Mouse (Mus musculus): ENCODE data around the gene Shank2.

Shank2 gene

DNA sequence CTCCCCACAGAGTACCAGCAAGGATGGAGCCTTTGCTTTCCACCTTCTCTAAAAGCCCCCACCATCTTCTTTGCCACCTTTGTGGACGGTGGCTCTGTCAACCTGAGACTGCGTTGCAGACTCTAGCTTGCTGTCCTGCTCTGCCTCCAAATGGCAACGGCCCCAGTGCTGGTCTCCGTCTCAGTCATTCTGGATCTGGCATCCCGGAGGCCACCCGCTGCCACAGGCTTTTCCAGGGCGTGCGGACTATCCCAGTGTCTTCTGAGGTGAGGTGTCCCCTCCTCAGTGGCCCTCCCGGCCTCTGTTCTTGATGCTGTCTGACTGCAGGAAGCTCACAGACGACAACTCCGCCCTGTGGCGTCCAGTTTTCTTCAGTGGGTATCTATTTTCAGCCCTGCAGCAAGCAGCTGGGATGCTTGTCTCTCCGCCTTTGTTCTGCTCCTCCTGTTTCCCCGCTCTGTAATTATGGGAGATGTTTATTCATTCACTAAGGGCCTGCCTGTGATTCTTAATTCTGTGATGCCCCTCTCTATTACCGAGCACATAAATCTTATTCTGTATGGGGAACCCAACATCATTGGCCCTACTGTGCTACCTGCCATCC lies 159.0 kb downstream of the Shank2 start:
- no peak for DNase-seq (ENCODE audit: low read depth, low spot score)

DNA sequence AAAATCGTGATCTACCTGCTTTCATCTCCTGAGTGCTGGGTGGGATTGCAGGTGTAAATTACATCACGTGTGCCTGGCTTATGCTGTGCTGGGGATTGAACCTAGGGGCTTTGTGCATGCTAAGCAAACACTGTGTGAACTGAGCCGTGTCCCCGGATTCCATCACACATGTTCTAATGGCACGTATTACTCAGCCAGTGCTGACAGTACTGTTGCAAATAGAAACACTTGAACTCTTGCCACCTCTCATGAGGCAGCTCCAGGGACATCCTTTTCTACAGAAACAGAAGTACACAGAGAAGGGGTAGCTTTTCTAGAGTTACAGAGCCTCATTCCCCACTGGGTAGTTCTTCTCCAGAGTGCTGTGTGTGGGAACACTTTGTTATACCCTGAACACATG lies 168.5 kb downstream of the Shank2 start:
- no peak for DNase-seq (ENCODE audit: low read depth, low spot score)

DNA sequence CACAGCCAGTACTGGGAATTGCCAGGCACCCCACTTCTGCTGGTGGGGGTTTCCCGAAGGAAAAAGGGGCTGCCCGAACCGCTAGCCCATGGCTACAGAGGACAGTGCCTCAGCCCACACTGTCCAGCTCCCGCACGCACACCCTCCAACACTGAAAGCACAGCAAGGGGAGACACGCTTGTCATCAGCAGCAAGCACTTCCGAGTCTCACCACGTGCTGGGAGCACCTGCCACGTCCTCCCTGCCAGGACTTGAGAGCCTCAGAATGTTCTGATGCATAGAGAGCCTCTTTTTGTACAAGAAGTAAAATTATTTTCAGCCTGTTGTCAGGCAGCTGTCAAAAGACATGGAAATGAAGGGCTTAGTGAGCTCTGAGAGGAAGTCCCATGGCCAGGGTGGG lies 169.0 kb downstream of the Shank2 start:
- DNase-seq (ENCODE audit: low read depth, low spot score): no peak

DNA sequence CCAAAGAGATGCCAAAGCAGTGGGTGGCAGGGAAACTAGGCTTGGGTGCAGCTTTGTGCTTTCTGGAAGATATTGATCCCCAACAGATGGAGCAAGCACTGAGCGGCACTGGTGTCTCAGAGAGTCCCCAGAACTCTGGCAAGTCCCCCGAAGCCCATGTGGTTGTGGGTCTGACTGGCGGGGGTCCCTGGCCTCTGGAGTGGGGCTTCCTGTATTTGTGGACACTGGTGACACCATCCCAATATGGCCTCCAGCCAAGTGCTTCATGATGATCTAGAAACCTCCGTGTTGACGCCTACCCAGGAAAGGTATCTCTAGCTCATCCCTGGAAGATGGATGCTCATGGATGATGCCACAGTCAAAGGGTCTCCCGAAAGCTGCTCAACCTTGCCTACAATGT lies 172.1 kb downstream of the Shank2 start:
- DNase-seq (ENCODE audit: low read depth, low spot score): no peak

DNA sequence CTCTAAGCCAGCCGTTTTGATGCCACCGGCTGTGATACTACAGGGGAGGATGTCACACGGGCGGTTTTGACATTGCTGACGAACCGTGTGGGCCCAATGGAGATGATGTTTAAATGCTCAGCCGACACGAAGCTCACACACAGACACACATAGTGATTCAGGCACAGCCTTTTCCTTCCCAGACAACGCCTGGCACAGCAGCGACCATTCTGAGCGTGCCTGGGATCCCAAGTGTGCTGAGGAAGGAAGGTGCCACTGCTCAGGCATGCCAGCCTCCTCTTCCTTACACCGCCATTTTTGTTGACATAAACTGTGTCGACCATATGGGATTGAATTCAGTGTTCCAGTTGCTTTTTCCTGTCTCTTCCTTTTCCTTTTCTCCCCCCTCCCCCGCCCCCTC lies 172.6 kb downstream of the Shank2 start:
- no peak for DNase-seq (ENCODE audit: low read depth, low spot score)

DNA sequence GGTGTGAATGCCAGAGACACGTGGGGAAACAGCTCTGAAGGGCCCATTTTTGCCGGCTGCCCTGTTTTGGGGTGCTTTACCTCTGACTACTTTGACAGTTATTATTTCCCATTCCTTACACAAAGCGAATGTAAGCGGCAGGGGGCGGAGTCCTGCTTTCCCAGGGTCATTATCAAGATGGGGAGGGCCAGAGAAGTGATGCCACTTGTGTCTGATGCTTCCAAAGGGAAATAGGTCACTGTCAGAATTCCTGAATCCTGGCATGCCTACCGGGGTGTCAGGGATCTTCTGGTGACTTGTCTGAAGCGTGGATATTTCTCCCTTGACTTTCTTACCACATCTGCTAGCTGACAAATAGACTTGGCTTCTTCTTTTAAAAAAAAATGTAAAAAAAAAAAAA lies 173.3 kb downstream of the Shank2 start:
- DNase-seq (ENCODE audit: low read depth, low spot score): no peak

DNA sequence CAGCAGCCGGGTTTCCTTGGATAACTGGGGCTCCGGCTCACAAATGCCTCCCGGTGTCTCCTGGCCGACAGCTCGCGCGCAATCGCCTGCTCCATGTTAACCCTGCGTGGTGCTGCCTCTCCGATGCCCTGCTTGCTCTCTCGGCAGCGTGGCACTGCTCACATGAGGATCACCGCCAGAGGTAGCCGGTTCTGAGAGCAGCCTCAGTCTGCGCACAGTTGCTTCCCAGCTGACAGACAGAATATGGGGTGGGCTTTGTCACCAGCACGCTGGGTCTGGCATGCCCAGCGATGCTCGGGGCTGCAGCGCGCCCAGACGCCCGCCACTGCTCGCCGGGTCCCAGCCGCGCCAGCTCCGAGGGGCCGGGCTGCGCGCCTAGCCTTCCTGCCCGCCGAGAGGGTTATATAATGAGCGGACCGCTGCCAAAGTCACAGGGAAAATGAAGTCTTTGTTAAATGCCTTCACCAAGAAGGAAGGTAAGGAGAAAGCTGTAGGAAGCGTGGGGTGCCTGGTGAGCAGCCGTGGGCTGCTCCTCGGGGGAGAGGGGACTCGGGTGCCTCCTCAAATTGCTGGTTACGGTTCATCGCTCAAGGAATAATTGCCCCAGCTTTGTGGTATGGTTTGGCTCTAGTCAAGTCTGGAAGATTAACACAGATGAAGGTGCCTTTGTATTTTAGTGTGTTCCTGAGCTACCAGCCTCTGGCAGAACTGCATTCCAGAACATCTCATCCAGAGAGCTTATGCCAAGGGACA lies 173.9 kb downstream of the Shank2 start:
- DNase-seq (ENCODE audit: low read depth, low spot score): peak; percentile 37

DNA sequence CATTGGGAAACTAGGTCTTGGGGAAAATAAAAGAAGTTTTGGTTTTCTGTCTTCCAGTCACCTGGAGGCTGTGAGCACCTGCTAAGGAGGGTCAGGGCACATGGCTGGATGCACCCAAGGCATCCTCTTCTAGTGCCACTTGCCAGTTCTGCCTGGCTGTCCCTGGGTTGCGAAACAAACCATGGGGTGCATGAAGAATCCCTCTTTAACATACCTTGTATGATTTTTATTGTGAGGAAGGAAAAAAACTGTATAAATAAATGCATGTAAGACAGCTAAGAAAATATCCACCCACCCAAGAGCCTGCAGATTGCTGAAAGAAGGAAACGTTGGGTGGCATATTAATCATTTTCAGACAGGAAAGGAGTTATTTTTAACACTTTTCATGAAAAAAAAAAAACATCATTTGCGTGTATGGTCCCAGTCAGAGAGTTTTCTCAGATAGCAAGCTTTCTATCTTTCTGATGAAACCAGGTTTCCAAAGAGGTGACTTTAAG lies 174.6 kb downstream of the Shank2 start:
- DNase-seq (ENCODE audit: low read depth, low spot score): no peak

DNA sequence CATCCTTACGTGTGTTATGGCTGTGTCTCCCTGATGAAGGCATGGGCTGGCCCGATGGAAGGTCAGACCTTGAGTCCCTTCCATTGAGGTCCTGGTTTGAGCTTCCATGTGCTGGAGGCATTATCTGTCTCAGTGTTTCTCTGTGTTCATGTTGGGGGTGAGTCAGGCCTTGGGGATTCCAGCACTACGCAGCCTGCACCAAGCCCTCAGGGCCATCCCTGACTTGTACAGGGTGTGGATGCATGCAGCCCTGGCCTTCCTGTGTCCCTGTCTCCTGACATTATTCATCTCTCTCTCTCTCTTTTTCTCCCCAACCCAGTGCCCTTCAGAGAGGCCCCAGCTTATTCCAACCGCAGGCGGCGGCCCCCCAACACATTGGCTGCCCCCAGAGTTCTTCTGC lies 177.7 kb downstream of the Shank2 start:
- DNase-seq (ENCODE audit: low read depth, low spot score): no peak

DNA sequence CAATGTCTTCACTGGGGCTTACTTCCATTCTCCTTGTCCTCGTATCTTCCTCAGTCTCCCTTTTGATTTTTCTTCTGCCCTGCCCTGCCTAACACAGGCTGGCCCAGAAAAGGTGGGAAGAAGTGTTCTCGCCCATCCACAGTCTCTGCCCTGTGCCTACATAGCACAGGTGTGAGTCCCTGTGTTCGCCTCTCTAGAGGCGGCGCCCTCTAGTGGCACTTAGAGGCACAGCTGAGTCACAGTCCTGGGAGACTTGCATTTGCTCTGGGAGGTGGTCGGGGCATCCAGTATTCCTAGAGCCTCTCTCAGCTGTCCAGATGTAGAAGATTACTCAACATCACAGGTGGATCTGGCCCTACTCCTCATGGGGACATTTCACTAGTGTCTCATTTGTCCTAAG lies 179.2 kb downstream of the Shank2 start:
- peak; percentile 76 for DNase-seq (ENCODE audit: low read depth, low spot score)

DNA sequence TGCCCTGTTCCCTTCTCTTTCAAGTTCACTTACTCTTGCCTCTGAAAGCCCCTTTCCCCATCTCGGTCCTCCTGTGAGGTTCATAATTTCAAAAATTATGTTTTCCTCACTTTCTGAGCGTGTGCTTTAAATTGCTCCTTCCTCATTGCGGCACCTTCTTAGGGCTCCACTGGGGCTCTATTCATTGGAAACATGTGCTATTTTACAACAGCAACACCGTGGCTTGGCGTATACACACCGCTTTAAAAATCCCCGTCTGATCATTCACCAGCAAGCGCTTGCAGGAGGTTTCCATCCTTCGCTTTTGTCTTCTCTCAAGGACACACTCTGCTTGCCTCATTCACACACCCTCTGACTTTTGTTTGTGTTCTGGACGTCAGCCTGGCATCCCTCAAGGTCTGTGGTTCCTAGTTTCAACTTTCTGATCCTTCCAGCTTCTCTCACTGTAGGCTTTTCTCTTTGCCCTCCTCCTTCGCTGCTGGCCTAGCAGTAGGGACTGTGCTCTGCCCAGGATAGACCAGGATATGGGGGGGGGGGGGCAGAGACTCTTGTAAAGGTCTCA lies 186.2 kb downstream of the Shank2 start:
- no peak for DNase-seq (ENCODE audit: low read depth, low spot score)

DNA sequence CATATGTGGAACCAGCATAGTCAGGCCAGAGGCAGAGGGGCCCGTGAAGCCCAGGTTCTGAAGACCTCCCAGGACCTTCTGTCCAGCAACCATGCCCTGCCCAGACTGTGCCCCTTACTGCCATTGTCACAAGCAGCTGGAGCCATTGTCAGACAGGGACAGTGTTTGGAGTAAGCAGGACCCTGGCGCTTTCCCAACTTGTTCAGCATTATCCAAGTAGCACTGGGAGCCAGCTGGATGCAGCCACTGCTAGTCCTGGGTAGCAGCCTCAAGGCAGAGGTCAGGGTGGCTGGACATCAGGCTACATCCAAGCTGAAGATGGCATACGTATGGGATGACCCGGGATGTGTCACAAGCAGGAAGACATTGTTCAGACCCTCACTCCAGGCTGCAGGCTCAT lies 187.7 kb downstream of the Shank2 start:
- no peak for DNase-seq (ENCODE audit: low read depth, low spot score)

DNA sequence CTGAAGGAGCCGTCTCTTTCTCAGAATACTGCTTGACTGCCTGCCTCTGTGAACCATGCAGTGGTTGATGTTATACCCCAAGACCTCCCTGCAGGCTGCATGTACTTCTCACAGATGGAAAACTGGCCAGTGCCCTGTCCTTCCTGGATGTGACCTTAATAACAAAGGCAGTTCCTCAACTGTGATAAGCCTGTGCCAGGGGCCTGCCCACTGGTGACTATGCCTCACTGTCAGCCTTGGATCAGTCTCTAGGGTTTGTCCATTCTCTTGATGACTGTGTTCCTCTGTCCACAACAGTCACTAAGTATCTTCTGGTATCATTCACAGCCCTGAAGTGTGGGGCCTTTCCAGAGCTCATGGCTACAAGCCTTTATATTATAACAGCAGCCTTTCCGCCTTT lies 196.8 kb downstream of the Shank2 start:
- DNase-seq (ENCODE audit: low read depth, low spot score): no peak

DNA sequence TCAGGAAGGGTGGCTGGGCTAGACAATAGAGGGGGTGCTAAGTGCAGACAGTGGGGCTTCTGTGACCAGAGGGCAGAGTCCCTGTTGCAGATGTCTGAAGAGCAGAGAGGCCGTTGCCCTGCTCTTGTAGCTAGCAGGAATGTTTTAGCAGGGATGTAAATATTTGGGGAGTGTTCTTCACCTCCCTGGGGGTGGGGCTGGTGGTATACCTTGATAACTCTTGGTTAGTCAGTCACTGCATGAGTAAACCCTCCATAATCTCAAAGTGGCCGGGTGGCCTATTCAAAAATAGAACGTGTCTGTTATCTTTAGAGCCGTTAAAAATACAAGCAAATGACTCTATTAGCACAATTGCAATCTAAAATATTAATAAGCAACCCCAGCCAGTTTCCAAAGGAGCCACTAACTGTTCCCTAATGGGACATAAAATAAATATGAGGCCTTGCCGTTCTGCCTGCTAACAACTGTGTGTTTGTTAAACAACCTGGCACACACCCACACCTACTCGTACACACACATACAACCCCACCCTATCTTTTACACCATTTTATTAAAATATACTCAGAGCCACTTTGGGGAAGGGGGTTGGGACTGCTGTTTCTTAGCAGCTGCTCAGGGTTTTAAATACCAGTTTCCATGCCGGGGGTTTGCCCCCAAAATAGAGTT lies 200.4 kb downstream of the Shank2 start:
- DNase-seq (ENCODE audit: low read depth, low spot score): no peak

DNA sequence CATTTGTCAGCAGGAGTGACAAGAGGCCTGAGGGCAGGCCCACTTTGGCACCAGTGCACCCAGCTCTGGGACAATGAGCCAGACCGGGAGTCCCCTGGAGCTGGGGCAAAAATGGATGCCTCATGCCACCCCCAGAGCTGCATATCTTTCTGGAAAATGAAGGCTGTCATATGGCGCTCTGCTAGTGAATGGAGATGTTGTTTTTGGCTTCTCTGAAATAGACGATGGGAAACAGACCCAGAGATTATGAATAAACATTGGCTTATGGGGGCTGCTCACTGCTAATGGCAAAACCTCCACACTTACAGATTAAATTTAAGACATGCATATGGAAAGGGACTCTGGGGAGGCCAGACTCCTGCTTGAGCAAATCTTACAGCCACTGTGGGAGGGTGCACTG lies 202.6 kb downstream of the Shank2 start:
- no peak for DNase-seq (ENCODE audit: low read depth, low spot score)

DNA sequence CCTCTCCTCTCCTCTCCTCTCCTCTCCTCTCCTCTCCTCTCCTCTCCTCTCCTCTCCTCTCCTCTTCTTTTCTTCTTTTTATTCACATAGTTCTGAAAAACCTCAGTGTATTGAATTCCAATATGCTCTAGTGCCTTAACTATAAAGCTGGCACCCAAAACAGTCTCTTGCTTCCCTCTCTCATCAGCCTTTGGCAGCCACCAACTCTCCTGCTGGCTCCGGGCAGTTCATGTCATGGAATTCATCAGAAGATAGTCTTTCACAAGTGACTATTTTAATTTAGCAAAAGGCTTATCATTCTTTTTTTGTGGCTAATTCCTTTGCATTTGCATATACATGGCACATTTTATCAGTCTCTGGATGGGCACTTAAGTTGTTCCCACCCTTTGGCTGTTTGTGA lies 203.4 kb downstream of the Shank2 start:
- no peak for DNase-seq (ENCODE audit: low read depth, low spot score)

DNA sequence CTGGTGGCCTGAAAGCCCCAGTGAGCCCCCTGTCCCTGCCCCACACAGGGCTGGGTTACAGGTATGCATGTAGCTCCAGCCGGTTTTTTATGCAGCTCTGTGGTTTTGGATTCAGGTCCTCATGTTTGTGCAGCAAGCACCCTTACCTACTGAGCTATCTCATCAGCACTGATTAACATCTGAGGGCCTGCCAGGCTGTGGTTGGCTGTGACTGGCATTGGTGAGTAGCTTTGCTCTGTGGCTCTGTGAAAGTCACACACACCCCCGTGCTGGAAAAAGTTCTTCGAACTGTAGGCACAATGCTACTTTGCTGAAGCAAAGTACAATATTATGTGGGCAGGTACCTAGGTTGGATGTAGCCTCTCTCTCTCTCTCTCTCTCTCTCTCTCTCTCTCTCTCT lies 204.1 kb downstream of the Shank2 start:
- no peak for DNase-seq (ENCODE audit: low read depth, low spot score)

DNA sequence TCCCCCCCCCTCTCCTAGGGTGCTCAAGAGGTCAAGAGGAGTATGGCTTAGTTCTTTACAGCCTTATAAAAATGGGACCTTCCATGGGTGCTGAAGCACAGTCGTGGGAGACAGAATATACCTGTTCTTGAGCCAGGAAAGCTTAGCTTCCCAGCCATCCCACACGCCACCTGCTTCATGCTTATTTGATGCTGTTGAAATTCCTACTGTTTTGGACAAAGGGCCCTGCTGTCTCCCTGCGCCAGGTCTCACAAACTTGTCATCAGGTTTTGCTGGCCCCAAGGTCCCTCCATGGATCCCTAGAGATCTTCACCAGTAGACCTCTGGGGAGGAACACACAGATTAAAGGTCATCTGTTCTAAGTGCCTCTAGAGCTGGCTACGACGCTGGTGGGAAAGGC lies 204.5 kb downstream of the Shank2 start:
- no peak for DNase-seq (ENCODE audit: low read depth, low spot score)

DNA sequence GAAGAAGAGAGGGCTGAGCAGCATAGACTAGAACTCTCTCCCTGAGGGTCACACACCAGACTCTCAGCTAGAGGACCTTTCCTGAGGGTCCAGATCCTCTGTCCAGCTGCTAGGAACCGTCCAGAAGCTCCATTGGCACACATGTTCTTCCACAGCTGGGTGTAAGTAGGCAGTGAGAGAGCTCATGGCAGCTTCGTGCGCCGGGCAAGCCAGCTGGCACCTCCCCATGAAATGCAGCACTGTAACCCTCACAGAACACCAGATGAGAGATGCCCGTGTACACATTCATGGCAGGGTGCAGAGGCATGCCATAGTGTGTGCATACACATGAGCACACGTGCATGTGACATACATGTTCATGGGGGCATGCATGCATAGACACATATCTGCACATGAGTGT lies 205.4 kb downstream of the Shank2 start:
- no peak for DNase-seq (ENCODE audit: low read depth, low spot score)

DNA sequence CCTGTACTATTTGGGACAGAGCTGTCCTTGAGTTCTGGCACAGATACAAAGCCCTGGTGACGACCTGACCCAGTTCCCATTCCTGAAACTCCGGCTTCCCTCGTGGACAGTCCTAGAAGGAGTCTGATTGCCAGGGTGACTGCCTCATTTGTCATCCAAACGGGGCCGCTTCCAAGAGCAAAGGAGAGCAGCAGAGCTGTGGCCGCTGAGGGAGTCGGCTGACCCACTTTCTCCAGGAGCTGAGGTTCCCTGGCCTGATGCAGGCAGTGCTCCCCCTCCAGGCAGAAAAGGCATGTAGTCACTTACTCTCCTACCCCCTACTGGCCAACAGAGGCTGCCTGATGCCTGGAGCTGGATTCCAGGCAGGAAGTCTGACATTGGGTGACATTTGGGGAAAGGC lies 206.1 kb downstream of the Shank2 start:
- DNase-seq (ENCODE audit: low read depth, low spot score): peak; percentile 56

DNA sequence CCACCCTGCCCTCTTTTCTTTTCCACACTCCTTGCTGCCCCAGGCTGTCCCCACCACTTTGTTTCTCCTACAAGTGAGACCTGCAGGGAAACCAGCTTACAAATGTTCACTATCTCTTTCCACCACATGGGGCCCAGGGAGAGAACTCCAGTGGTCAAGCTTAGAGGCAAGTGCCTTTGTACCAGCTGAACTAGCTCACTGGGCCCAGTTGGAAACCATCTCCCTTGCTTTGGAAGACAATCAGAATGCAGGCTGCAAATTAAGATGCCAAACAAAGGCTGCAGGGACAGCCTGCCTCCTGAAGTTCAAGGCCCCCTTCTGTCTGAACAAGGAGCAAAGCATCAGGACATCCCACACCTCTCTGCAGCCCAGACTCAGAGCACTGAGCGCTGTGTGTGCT lies 206.9 kb downstream of the Shank2 start:
- DNase-seq (ENCODE audit: low read depth, low spot score): no peak

DNA sequence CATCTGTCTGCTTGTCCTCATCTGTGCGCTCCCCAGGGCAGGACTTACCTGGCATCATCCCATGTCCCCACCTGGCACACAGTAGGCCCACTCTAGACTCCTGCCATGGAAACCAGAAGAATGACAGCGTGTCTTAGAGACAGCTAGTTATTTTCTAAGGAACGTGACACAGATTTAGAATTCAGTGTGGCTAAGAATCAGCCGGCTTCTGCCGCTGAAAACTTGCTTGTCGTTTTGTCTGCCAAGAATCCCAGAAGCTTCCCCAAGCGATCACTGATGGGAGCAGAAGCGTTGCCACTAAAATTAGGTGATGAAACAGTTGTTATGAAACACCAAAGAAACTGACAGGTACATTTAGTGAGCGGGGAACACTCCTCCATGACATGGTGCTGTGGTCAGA lies 208.8 kb downstream of the Shank2 start:
- DNase-seq (ENCODE audit: low read depth, low spot score): no peak

DNA sequence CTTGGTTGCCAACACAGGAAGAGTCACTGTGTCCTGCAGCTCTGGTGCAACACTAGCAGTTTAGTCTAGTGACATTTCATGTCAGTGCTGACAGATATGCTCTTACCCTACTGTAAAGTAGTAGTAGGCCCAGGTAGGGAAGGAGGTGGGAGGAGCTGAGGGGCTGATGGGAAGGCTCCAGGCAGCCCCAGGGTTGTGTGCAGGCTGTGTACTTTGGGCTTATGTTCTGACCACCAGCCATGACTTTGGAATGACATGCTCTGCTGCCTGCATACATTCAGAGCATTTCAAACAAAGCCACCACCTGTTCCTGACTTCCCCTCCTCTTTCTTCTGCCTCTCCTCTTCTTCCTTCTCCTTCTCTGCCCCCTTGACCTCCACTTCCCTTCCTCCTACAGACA lies 211.0 kb downstream of the Shank2 start:
- DNase-seq (ENCODE audit: low read depth, low spot score): no peak

All from mesoderm, embryonic 11.5 days (tissue).